Mouse (Mus musculus): Measurements from ENCODE around the gene Spns2. TPM values are rescaled to one million over a fixed set of nuclear protein-coding genes. Genes with fewer than 3 reads are reported as not detected.

Spns2 gene
- polyA plus RNA-seq, 1 experiment from 2014 or later: 12.4 TPM

- ATAC-seq (ENCODE audit: low FRiP score) (no peak), DNase-seq (ENCODE audit: low spot score) (no peak)
- H3K36me3 ChIP-seq (replicated peaks; ENCODE audit: control insufficient read depth, insufficient read depth): no peaks in the 10 kb centered on the region
- H3K27ac ChIP-seq: no peak overlapping the region
- H3K27me3 ChIP-seq (ENCODE audit: control insufficient read depth, insufficient read depth, low read length): no peaks in the 10 kb centered on the region
- no peak overlapping the region for H3K9ac ChIP-seq
- no peaks in the 10 kb centered on the region for H3K9me3 ChIP-seq (ENCODE audit: control insufficient read depth, low read length)
- 0 out of 2 replicates have a peak, but pooled peaks cover 3% of the 10 kb centered on the region for H3K4me1 ChIP-seq (replicated peaks; ENCODE audit: control insufficient read depth, insufficient read depth, low read length)
- H3K4me3 ChIP-seq (replicated peaks; ENCODE audit: low read length): no peak overlapping the region
- 59% methylated on average over 4 of the region's 4 CpGs for WGBS
- no peak overlapping the region for H3K4me2 ChIP-seq (replicated peaks)
Measured at GRCm38 (mm10) chr11:72523711-72524110, 34.0 kb upstream of the Spns2 start.

- Histone ChIP-seq H3K4me1 (replicated peaks; ENCODE audit: control insufficient read depth, insufficient read depth, low read length) (0 out of 2 replicates have a peak, but pooled peaks cover 3% of the 10 kb centered on the region), H3K9ac (no peak overlapping the region), H3K4me2 (replicated peaks) (no peak overlapping the region), H3K36me3 (replicated peaks; ENCODE audit: control insufficient read depth, insufficient read depth) (no peaks in the 10 kb centered on the region), H3K9me3 (ENCODE audit: control insufficient read depth, low read length) (no peaks in the 10 kb centered on the region), H3K4me3 (replicated peaks; ENCODE audit: low read length) (no peak overlapping the region), H3K27me3 (ENCODE audit: control insufficient read depth, insufficient read depth, low read length) (no peaks in the 10 kb centered on the region), H3K27ac (no peak overlapping the region)
- WGBS: 66% methylated on average over 5 of the region's 5 CpGs
- peak; percentile 59 for DNase-seq (ENCODE audit: low spot score)
- ATAC-seq (ENCODE audit: low FRiP score): no peak
Measured at GRCm38 (mm10) chr11:72522616-72523041, 32.9 kb upstream of the Spns2 start.

- DNase-seq (ENCODE audit: low spot score) (no peak), ATAC-seq (ENCODE audit: low FRiP score) (no peak)
- no peak overlapping the region for H3K4me3 ChIP-seq (replicated peaks; ENCODE audit: low read length)
- H3K27me3 ChIP-seq (ENCODE audit: control insufficient read depth, insufficient read depth, low read length): no peaks in the 10 kb centered on the region
- WGBS: 84% methylated on average over 5 of the region's 5 CpGs
- H3K4me2 ChIP-seq (replicated peaks): no peak overlapping the region
- no peaks in the 10 kb centered on the region for H3K9me3 ChIP-seq (ENCODE audit: control insufficient read depth, low read length)
- H3K9ac ChIP-seq: no peak overlapping the region
- H3K27ac ChIP-seq: no peak overlapping the region
- 0 out of 2 replicates have a peak, but pooled peaks cover 3% of the 10 kb centered on the region for H3K4me1 ChIP-seq (replicated peaks; ENCODE audit: control insufficient read depth, insufficient read depth, low read length)
- no peaks in the 10 kb centered on the region for H3K36me3 ChIP-seq (replicated peaks; ENCODE audit: control insufficient read depth, insufficient read depth)
Measured at GRCm38 (mm10) chr11:72521598-72522541, 32.2 kb upstream of the Spns2 start.

GRCm38 (mm10) chr11:72519895-72520294 is 30.2 kb upstream of the Spns2 start:
- Histone ChIP-seq H3K27me3 (ENCODE audit: control insufficient read depth, insufficient read depth, low read length) (no peaks in the 10 kb centered on the region), H3K27ac (no peak overlapping the region), H3K4me3 (replicated peaks; ENCODE audit: low read length) (no peak overlapping the region), H3K9me3 (ENCODE audit: control insufficient read depth, low read length) (no peaks in the 10 kb centered on the region), H3K4me2 (replicated peaks) (no peak overlapping the region), H3K4me1 (replicated peaks; ENCODE audit: control insufficient read depth, insufficient read depth, low read length) (0 out of 2 replicates have a peak, but pooled peaks cover 3% of the 10 kb centered on the region), H3K36me3 (replicated peaks; ENCODE audit: control insufficient read depth, insufficient read depth) (no peaks in the 10 kb centered on the region), H3K9ac (no peak overlapping the region)
- DNase-seq (ENCODE audit: low spot score) (no peak), ATAC-seq (ENCODE audit: low FRiP score) (no peak)
- 71% methylated on average over 3 of the region's 3 CpGs for WGBS

- 89% methylated on average over 4 of the region's 4 CpGs for WGBS
- no peak overlapping the region for H3K27ac ChIP-seq
- H3K9ac ChIP-seq: no peak overlapping the region
- H3K9me3 ChIP-seq (ENCODE audit: control insufficient read depth, low read length): no peaks in the 10 kb centered on the region
- ATAC-seq (ENCODE audit: low FRiP score): no peak
- DNase-seq (ENCODE audit: low spot score): no peak
- H3K4me2 ChIP-seq (replicated peaks): no peak overlapping the region
- H3K36me3 ChIP-seq (replicated peaks; ENCODE audit: control insufficient read depth, insufficient read depth): no peaks in the 10 kb centered on the region
- 0 out of 2 replicates have a peak, but pooled peaks cover 3% of the 10 kb centered on the region for H3K4me1 ChIP-seq (replicated peaks; ENCODE audit: control insufficient read depth, insufficient read depth, low read length)
- H3K4me3 ChIP-seq (replicated peaks; ENCODE audit: low read length): no peak overlapping the region
- no peaks in the 10 kb centered on the region for H3K27me3 ChIP-seq (ENCODE audit: control insufficient read depth, insufficient read depth, low read length)
Measured at GRCm38 (mm10) chr11:72519189-72519588, 29.5 kb upstream of the Spns2 start.

- Histone ChIP-seq H3K27me3 (ENCODE audit: control insufficient read depth, insufficient read depth, low read length) (no peaks in the 10 kb centered on the region), H3K4me1 (replicated peaks; ENCODE audit: control insufficient read depth, insufficient read depth, low read length) (0 out of 2 replicates have a peak, but pooled peaks cover under 1% of the 10 kb centered on the region), H3K9ac (no peak overlapping the region), H3K36me3 (replicated peaks; ENCODE audit: control insufficient read depth, insufficient read depth) (no peaks in the 10 kb centered on the region), H3K4me2 (replicated peaks) (no peak overlapping the region), H3K4me3 (replicated peaks; ENCODE audit: low read length) (no peak overlapping the region), H3K9me3 (ENCODE audit: control insufficient read depth, low read length) (no peaks in the 10 kb centered on the region), H3K27ac (no peak overlapping the region)
- DNase-seq (ENCODE audit: low spot score) (no peak), ATAC-seq (ENCODE audit: low FRiP score) (no peak)
- WGBS: 80% methylated on average over 2 of the region's 2 CpGs
Measured at GRCm38 (mm10) chr11:72518449-72518848, 28.7 kb upstream of the Spns2 start.

GRCm38 (mm10) chr11:72514967-72515366 is 25.3 kb upstream of the Spns2 start:
- ATAC-seq (ENCODE audit: low FRiP score): no peak
- Histone ChIP-seq H3K36me3 (replicated peaks; ENCODE audit: control insufficient read depth, insufficient read depth) (no peaks in the 10 kb centered on the region), H3K27me3 (ENCODE audit: control insufficient read depth, insufficient read depth, low read length) (no peaks in the 10 kb centered on the region), H3K9ac (no peak overlapping the region), H3K4me3 (replicated peaks; ENCODE audit: low read length) (no peak overlapping the region), H3K4me1 (replicated peaks; ENCODE audit: control insufficient read depth, insufficient read depth, low read length) (no peaks in the 10 kb centered on the region), H3K9me3 (ENCODE audit: control insufficient read depth, low read length) (no peaks in the 10 kb centered on the region), H3K27ac (no peak overlapping the region), H3K4me2 (replicated peaks) (no peak overlapping the region)
- WGBS: 52% methylated on average over 3 of the region's 3 CpGs
- no peak for DNase-seq (ENCODE audit: low spot score)

- no peaks in the 10 kb centered on the region for H3K9me3 ChIP-seq (ENCODE audit: control insufficient read depth, low read length)
- H3K4me1 ChIP-seq (replicated peaks; ENCODE audit: control insufficient read depth, insufficient read depth, low read length): no peaks in the 10 kb centered on the region
- WGBS: 89% methylated on average over 5 of the region's 5 CpGs
- no peaks in the 10 kb centered on the region for H3K27me3 ChIP-seq (ENCODE audit: control insufficient read depth, insufficient read depth, low read length)
- DNase-seq (ENCODE audit: low spot score): no peak
- no peak overlapping the region for H3K4me2 ChIP-seq (replicated peaks)
- no peak overlapping the region for H3K9ac ChIP-seq
- no peak overlapping the region for H3K4me3 ChIP-seq (replicated peaks; ENCODE audit: low read length)
- H3K36me3 ChIP-seq (replicated peaks; ENCODE audit: control insufficient read depth, insufficient read depth): no peaks in the 10 kb centered on the region
- no peak for ATAC-seq (ENCODE audit: low FRiP score)
- no peak overlapping the region for H3K27ac ChIP-seq
Measured at GRCm38 (mm10) chr11:72508651-72509050, 18.9 kb upstream of the Spns2 start.

GRCm38 (mm10) chr11:72507651-72508050 is 17.9 kb upstream of the Spns2 start:
- Histone ChIP-seq H3K9ac (no peak overlapping the region), H3K27ac (no peak overlapping the region), H3K4me1 (replicated peaks; ENCODE audit: control insufficient read depth, insufficient read depth, low read length) (peaks cover 3% of the 10 kb centered on the region; the same call in 1 of the 2 replicates), H3K4me3 (replicated peaks; ENCODE audit: low read length) (no peak overlapping the region), H3K36me3 (replicated peaks; ENCODE audit: control insufficient read depth, insufficient read depth) (no peaks in the 10 kb centered on the region), H3K9me3 (ENCODE audit: control insufficient read depth, low read length) (no peaks in the 10 kb centered on the region), H3K4me2 (replicated peaks) (no peak overlapping the region), H3K27me3 (ENCODE audit: control insufficient read depth, insufficient read depth, low read length) (no peaks in the 10 kb centered on the region)
- ATAC-seq (ENCODE audit: low FRiP score) (no peak), DNase-seq (ENCODE audit: low spot score) (no peak)

All from hindbrain, embryonic 14.5 days (tissue).